Mouse (Mus musculus) lung, embryonic 16.5 days (tissue): ENCODE measurements around the gene Smim1. TPM values are rescaled to one million over a fixed set of nuclear protein-coding genes. Genes with fewer than 3 reads are reported as not detected.
A peak's percentile ranks its signal among the peaks of the same experiment; 100 is the strongest.

Source experiments
- ATAC-seq: fragments of 200-750 bp; cut with Nextera tagmentation; 2 replicates; pipeline ENCODE4 v1.8.0; 2017; ENCODE audit warnings: low read depth, mild to moderate bottlenecking, moderate library complexity
- H3K27ac ChIP-seq: fragments of 300-500 bp; sonication (generic); 2 replicates; pipeline ENCODE4 v1.5.1; 2014; ENCODE audit warnings: mild to moderate bottlenecking, control low read depth, low read length
- H3K27me3 ChIP-seq: fragments of 300-500 bp; sonication (generic); 2 replicates; pipeline ENCODE4 v1.6.1; 2014; ENCODE audit warnings: low read depth, low read length, mixed read lengths; ENCODE audit not compliant: control insufficient read depth, insufficient read depth
- H3K36me3 ChIP-seq: fragments of 300-500 bp; sonication (generic); 2 replicates; pipeline ENCODE4 v1.6.1; 2014; ENCODE audit warnings: low read length; ENCODE audit not compliant: control insufficient read depth, insufficient read depth
- H3K4me1 ChIP-seq: fragments of 300-500 bp; sonication (generic); replicated peaks from 2 replicates; pipeline ENCODE4 v1.6.1; 2014; ENCODE audit warnings: low read length, mixed read lengths; ENCODE audit not compliant: control insufficient read depth, insufficient read depth
- H3K4me2 ChIP-seq: fragments of 300-500 bp; sonication (generic); 2 replicates; pipeline ENCODE4 v1.6.1; 2014; ENCODE audit warnings: low read depth, low read length, control low read depth
- H3K4me3 ChIP-seq: fragments of 300-500 bp; sonication (generic); 2 replicates; pipeline ENCODE4 v1.5.1; 2014; ENCODE audit warnings: mild to moderate bottlenecking, low read length, control low read depth
- H3K9ac ChIP-seq: fragments of 300-500 bp; sonication (generic); 2 replicates; pipeline ENCODE4 v1.6.1; 2014; ENCODE audit warnings: low read length, control low read depth
- H3K9me3 ChIP-seq: fragments of 300-500 bp; sonication (generic); 2 replicates; pipeline ENCODE4 v1.6.1; 2016; ENCODE audit warnings: low read length; ENCODE audit not compliant: control insufficient read depth
- WGBS: fragments of 180-500 bp; shearing (Covaris S2); extraction: QIAGEN DNeasy Blood & Tissue Kit; methylation state at CpG from one replicate; pipeline ENCODE4 v1.1.7; 2014; 5-methylcytosine and 5-hydroxymethylcytosine counted together
- polyA plus RNA-seq: library from polyadenylated mRNA; unstranded; fragments of >200 nt; fragmentation: Nextera tagmentation; extraction: Ambion mirVana; gene quantifications from 2 replicates; pipeline ENCODE4 v1.2.1, GENCODE M21; 2015

The Smim1 gene
- polyA plus RNA-seq, 1 experiment from 2014 or later: 42.5 TPM

GRCm38 (mm10) chr4:154010907-154011645, 15.0 kb downstream of the Smim1 start:
- ATAC-seq: peak; percentile 46; the same call in 1 of the 2 replicates
- Histone ChIP-seq H3K4me2 (peak overlapping the region; percentile 84), H3K36me3 (peaks cover 5% of the 10 kb centered on the region), H3K4me1 (peaks cover 11% of the 10 kb centered on the region), H3K27me3 (no peaks in the 10 kb centered on the region), H3K9ac (peak overlapping the region; percentile 89), H3K9me3 (no peaks in the 10 kb centered on the region), H3K27ac (no peak overlapping the region), H3K4me3 (peak overlapping the region; percentile 79)
- 25% methylated on average over 13 of the region's 13 CpGs for WGBS

- Histone ChIP-seq H3K9me3 (no peaks in the 10 kb centered on the region), H3K4me2 (no peak overlapping the region), H3K9ac (no peak overlapping the region), H3K36me3 (peaks cover 13% of the 10 kb centered on the region), H3K27me3 (no peaks in the 10 kb centered on the region), H3K27ac (no peak overlapping the region), H3K4me3 (no peak overlapping the region), H3K4me1 (peaks cover 3% of the 10 kb centered on the region)
- 45% methylated on average over 4 of the region's 4 CpGs for WGBS
- no peak for ATAC-seq
These were observed 18.3 kb downstream of the Smim1 start for GRCm38 (mm10) chr4:154007759-154008158.

DNA sequence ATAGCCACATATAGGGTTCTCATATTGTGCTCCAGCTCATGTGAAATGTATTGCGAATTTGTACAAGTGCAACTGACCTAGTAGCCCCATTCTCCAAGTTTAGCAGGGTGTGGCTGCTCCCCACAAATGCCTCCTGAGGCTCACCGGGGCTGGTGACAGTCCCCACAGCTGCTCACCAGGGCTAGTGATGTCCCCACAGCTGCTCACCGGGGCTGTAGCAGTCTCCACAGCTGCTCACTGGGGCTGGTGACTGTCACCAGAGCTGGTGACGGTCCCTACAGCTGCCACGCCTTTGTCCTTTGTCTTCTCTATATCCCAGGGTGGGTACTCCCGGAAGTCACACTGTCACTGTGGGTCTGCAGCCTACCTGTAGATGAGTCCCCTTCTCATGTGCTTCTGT, 19.8 kb downstream of the Smim1 start:
- Histone ChIP-seq H3K27me3 (no peaks in the 10 kb centered on the region), H3K4me3 (no peak overlapping the region), H3K36me3 (peaks cover 17% of the 10 kb centered on the region), H3K9me3 (no peaks in the 10 kb centered on the region), H3K9ac (no peak overlapping the region), H3K27ac (no peak overlapping the region), H3K4me1 (no peaks in the 10 kb centered on the region), H3K4me2 (no peak overlapping the region)
- WGBS: 95% methylated on average over 6 of the region's 6 CpGs
- no peak for ATAC-seq

GRCm38 (mm10) chr4:154005488-154005887, 20.5 kb downstream of the Smim1 start:
- Histone ChIP-seq H3K36me3 (peaks cover 17% of the 10 kb centered on the region), H3K9me3 (no peaks in the 10 kb centered on the region), H3K9ac (no peak overlapping the region), H3K27ac (no peak overlapping the region), H3K27me3 (no peaks in the 10 kb centered on the region), H3K4me3 (no peak overlapping the region), H3K4me1 (no peaks in the 10 kb centered on the region), H3K4me2 (no peak overlapping the region)
- ATAC-seq: no peak
- WGBS: 87% methylated on average over 5 of the region's 5 CpGs

DNA sequence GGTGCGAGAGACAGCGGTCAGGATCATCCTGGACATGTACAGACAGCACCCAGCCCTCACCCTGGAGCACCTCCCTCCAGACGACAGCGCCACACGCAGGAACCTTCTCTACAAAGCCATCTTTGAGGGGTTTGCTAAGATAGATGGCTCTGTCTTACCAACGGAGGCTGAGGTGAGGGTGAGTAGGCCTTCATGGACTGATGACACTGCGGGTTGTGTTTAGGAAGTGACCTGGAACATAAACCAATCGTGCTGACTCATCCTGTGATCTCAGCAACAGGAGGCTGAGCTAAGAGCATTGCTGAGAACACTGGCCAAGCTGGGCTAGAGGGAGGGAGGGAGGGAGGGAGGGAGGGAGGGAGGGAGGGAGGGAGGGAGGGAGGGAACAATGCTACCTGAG, 32.5 kb downstream of the Smim1 start:
- no peak overlapping the region for H3K4me3 ChIP-seq
- H3K36me3 ChIP-seq: peaks cover 59% of the 10 kb centered on the region
- 88% methylated on average over 8 of the region's 8 CpGs for WGBS
- H3K4me1 ChIP-seq: no peaks in the 10 kb centered on the region
- no peaks in the 10 kb centered on the region for H3K9me3 ChIP-seq
- H3K4me2 ChIP-seq: no peak overlapping the region
- H3K27me3 ChIP-seq: no peaks in the 10 kb centered on the region
- no peak overlapping the region for H3K27ac ChIP-seq
- ATAC-seq: no peak
- H3K9ac ChIP-seq: no peak overlapping the region

DNA sequence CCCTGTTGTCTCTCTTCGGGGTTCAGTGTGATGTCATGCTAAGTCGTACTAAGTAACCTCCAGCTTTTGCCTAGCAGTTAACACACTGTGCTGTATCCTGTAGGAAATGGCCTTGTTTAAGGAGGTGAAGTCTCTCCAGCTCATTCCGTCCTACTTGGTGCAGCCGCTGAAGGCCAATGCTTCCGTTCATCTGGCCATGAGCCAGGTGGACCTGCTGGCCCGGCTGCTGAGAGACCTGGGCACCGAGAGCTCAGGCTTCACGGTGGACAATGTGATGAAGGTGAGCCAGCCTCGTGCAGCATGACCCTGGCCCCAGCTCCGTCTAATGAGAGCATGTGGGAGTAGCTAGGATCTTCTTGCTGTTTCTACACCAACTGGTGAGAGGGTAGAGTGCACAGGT, 33.3 kb downstream of the Smim1 start:
- Histone ChIP-seq H3K9me3 (no peaks in the 10 kb centered on the region), H3K27ac (no peak overlapping the region), H3K9ac (no peak overlapping the region), H3K4me1 (no peaks in the 10 kb centered on the region), H3K27me3 (no peaks in the 10 kb centered on the region), H3K4me3 (no peak overlapping the region), H3K36me3 (peaks cover 56% of the 10 kb centered on the region), H3K4me2 (no peak overlapping the region)
- 83% methylated on average over 10 of the region's 10 CpGs for WGBS
- no peak for ATAC-seq

DNA sequence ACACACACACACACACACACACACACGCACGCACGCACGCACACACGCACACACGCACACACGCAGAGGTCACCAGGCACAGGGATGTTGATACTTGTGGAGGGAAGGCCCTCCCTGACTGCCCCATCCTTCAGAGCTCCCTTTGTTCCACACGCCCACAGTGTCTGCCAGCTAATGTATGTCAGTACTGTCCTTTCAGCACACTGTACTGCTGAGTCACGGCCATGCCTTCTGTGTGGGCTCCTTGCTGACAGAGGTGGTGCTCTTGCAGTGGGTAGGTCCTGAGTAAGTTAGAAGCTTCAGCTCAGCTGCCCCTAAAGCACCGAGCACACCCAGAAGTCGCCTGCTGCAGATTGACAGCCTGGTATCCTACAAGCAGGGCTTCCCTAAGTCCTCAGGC, 45.6 kb downstream of the Smim1 start:
- WGBS: 91% methylated on average over 11 of the region's 11 CpGs
- Histone ChIP-seq H3K4me1 (peaks cover 6% of the 10 kb centered on the region), H3K9ac (no peak overlapping the region), H3K4me2 (no peak overlapping the region), H3K4me3 (no peak overlapping the region), H3K27ac (no peak overlapping the region), H3K27me3 (no peaks in the 10 kb centered on the region), H3K36me3 (peaks cover 23% of the 10 kb centered on the region), H3K9me3 (no peaks in the 10 kb centered on the region)
- ATAC-seq: no peak

DNA sequence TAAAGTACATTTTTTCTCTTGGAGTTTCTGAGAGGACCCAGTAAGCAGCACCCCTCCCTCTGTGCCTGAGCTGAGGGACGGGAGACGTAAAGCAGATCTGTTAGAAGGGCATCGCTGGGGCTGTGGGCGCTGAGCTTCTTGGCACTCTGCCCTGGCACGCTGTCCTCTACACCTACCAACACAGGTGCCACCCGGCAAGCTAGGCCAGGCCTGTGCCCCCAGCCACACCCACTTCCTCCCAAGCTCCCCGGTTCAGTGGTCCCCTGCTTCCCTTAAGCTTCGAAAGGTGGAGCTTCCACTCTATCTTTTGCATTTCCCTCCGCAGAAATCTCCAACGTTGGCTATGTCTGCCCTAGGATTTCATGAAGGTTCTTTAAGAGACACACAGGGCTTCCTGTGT, 46.8 kb downstream of the Smim1 start:
- no peak overlapping the region for H3K4me2 ChIP-seq
- H3K27me3 ChIP-seq: no peaks in the 10 kb centered on the region
- H3K4me1 ChIP-seq: peaks cover 6% of the 10 kb centered on the region
- no peak overlapping the region for H3K4me3 ChIP-seq
- H3K36me3 ChIP-seq: peaks cover 15% of the 10 kb centered on the region; the same call in 1 of the 2 replicates
- H3K9me3 ChIP-seq: no peaks in the 10 kb centered on the region
- H3K27ac ChIP-seq: no peak overlapping the region
- no peak for ATAC-seq
- WGBS: 89% methylated on average over 10 of the region's 10 CpGs
- H3K9ac ChIP-seq: no peak overlapping the region

GRCm38 (mm10) chr4:153975768-153976167, 50.3 kb downstream of the Smim1 start:
- peak overlapping the region; percentile 98 for H3K4me3 ChIP-seq
- H3K36me3 ChIP-seq: peaks cover 4% of the 10 kb centered on the region; the same call in 1 of the 2 replicates
- H3K4me1 ChIP-seq: peaks cover 8% of the 10 kb centered on the region
- peak overlapping the region; percentile 96 for H3K4me2 ChIP-seq
- H3K9ac ChIP-seq: peak overlapping the region; percentile 93
- 29% methylated on average over 6 of the region's 6 CpGs for WGBS
- ATAC-seq: no peak
- H3K27ac ChIP-seq: no peak overlapping the region
- H3K27me3 ChIP-seq: no peaks in the 10 kb centered on the region
- no peaks in the 10 kb centered on the region for H3K9me3 ChIP-seq
